Mouse (Mus musculus) olfactory bulb, adult 2 months (tissue): Measurements from ENCODE around the gene Spata21. TPM values are rescaled to one million over a fixed set of nuclear protein-coding genes. Genes with fewer than 3 reads are reported as not detected.

ENCODE experiments used
- H3K27ac ChIP-seq: fragments of 200-500 bp; 2 replicates; pipeline ENCODE4 v1.5.1; 2012; ENCODE audit warnings: low read depth, low read length; ENCODE audit not compliant: insufficient read depth
- H3K4me1 ChIP-seq: fragments of 200-500 bp; 2 replicates; pipeline ENCODE4 v1.6.1; 2012; ENCODE audit warnings: low read length; ENCODE audit not compliant: control insufficient read depth, insufficient read depth
- H3K4me3 ChIP-seq: fragments of 200-500 bp; 2 replicates; pipeline ENCODE4 v1.5.1; 2012; ENCODE audit warnings: mild to moderate bottlenecking, low read depth, low read length, moderate library complexity; ENCODE audit not compliant: insufficient read depth
- CTCF ChIP-seq: fragments of 200-500 bp; IDR thresholded peaks from 2 replicates; pipeline ENCODE4 v1.5.1; 2012; ENCODE audit warnings: low read depth, mild to moderate bottlenecking, low read length, moderate library complexity; ENCODE audit not compliant: insufficient read depth
- POLR2A ChIP-seq: fragments of 200-500 bp; IDR thresholded peaks from 2 replicates; pipeline ENCODE4 v1.6.1; 2012; ENCODE audit warnings: mild to moderate bottlenecking, low read depth, low read length, moderate library complexity; ENCODE audit not compliant: insufficient read depth
- WGBS: fragments of 180-500 bp; shearing (Covaris S2); methylation state at CpG from one replicate; pipeline ENCODE4 v1.1.7; 2018; 5-methylcytosine and 5-hydroxymethylcytosine counted together
- polyA plus RNA-seq: library from polyadenylated mRNA; stranded (reverse); fragments of >200 nt; gene quantifications from 2 replicates; pipeline ENCODE4 v1.2.4, GENCODE M21; 2012; ENCODE audit warnings: low replicate concordance; ENCODE audit not compliant: missing spikeins, insufficient read depth, insufficient read length

The Spata21 gene
- polyA plus RNA-seq, 1 experiment: not detected

GRCm38 (mm10) chr4:141158609-141159008 is 70.5 kb downstream of the Spata21 start:
- Histone ChIP-seq H3K4me3 (no peak overlapping the region), H3K27ac (no peak overlapping the region), H3K4me1 (peaks cover 10% of the 10 kb centered on the region)
- TF ChIP-seq POLR2A (no peak), CTCF (no peak)
- WGBS: 56% methylated on average over 2 of the region's 2 CpGs

- Histone ChIP-seq H3K4me1 (peaks cover 9% of the 10 kb centered on the region), H3K27ac (no peak overlapping the region), H3K4me3 (no peak overlapping the region)
- 53% methylated on average over 11 of the region's 11 CpGs for WGBS
- TF ChIP-seq POLR2A: no peak
- TF ChIP-seq CTCF: no peak
Measured at GRCm38 (mm10) chr4:141159093-141159492, 71.0 kb downstream of the Spata21 start.

DNA sequence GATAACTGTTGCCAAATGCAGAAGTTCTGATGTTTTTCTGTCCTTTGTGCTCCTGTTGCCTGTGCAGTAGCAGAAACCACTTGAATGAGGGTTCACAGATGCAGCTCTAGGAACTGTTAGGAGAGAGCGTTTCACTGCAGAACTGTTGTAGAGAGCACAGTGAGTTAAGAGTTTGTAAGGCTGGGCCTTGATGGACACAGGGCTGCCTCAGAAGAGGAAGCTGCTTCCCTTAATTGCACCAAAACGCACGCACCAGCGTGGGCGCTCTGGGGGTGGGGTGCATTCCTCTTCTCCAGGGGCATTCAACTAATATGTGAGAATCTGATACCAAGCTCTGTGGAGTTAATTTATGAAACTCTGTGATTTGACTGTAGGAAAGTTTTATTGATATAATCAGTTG is 71.5 kb downstream of the Spata21 start:
- Histone ChIP-seq H3K4me3 (no peak overlapping the region), H3K27ac (no peak overlapping the region), H3K4me1 (peaks cover 9% of the 10 kb centered on the region)
- no peak for TF ChIP-seq POLR2A
- TF ChIP-seq CTCF: no peak
- 27% methylated on average over 5 of the region's 5 CpGs for WGBS

DNA sequence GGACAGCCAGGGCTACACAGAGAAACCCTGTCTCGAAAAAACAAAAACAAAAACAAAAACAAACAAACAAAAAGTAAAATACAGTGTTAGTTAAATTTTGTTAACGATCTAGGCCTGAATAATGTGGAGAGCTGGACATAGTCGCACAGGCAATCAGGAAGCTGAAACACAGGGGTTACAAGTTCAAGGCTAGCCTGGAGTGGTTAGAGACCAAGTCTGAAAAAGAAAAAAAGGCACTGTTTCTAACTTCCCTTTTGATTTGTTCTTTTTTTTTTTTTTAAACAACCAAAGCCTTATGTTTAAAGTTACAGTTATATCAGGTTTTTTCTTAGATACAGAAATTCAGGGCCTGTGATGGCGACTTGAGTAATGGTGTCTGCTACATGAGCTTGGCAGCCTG is 72.1 kb downstream of the Spata21 start:
- TF ChIP-seq CTCF (no peak), POLR2A (no peak)
- 85% methylated on average over 4 of the region's 4 CpGs for WGBS

GRCm38 (mm10) chr4:141161699-141162208 is 73.6 kb downstream of the Spata21 start:
- WGBS: 66% methylated on average over 6 of the region's 6 CpGs
- H3K27ac ChIP-seq: no peak overlapping the region
- no peak overlapping the region for H3K4me3 ChIP-seq
- TF ChIP-seq CTCF (no peak), POLR2A (no peak)
- H3K4me1 ChIP-seq: peaks cover 12% of the 10 kb centered on the region

More for the DNA sequence above, 72.1 kb downstream of the Spata21 start:
- H3K27ac ChIP-seq: no peak overlapping the region
- no peak overlapping the region for H3K4me3 ChIP-seq
- peaks cover 9% of the 10 kb centered on the region for H3K4me1 ChIP-seq

Other genes with a start within 250 kb of the Spata21 start
- not detected in 2 replicates for gene Padi1, start 242.6 kb upstream of the Spata21 start, polyA plus RNA-seq
- gene Padi2, start 182.0 kb upstream of the Spata21 start, polyA plus RNA-seq: not detected in 2 replicates
- not detected in 2 replicates for gene Sdhb, start 127.1 kb upstream of the Spata21 start, polyA plus RNA-seq
- not detected in 2 replicates for gene Atp13a2, start 101.5 kb upstream of the Spata21 start, polyA plus RNA-seq
- gene Mfap2, start 77.9 kb upstream of the Spata21 start, polyA plus RNA-seq: not detected in 2 replicates
- not detected in 2 replicates for gene Crocc, start 27.8 kb upstream of the Spata21 start, polyA plus RNA-seq
- not detected in 2 replicates for gene Necap2, start 10.0 kb upstream of the Spata21 start, polyA plus RNA-seq
- gene Szrd1, start 51.4 kb downstream of the Spata21 start, polyA plus RNA-seq: not detected in 2 replicates
- gene Fbxo42, start 59.6 kb downstream of the Spata21 start, polyA plus RNA-seq: 51.1 TPM in 1 of 2 replicates, not detected in the other
- gene Rsg1, start 125.6 kb downstream of the Spata21 start, polyA plus RNA-seq: not detected in 2 replicates
- not detected in 2 replicates for gene Arhgef19, start 151.2 kb downstream of the Spata21 start, polyA plus RNA-seq
- not detected in 2 replicates for gene Epha2, start 212.9 kb downstream of the Spata21 start, polyA plus RNA-seq